Mouse (Mus musculus): ENCODE measurements around the gene Rab11b. TPM values are rescaled to one million over a fixed set of nuclear protein-coding genes. Genes with fewer than 3 reads are reported as not detected.
"Not testable (repeated sequence)": the region's sequence is repeated elsewhere in the genome, so short reads cannot be mapped to it uniquely, and the experiment has no call there.

The Rab11b gene
- polyA plus RNA-seq, 1 experiment from 2014 or later = 325 TPM

- H3K36me3 ChIP-seq; H3K27ac ChIP-seq; H3K9me3 ChIP-seq; H3K9ac ChIP-seq; H3K4me3 ChIP-seq; ATAC-seq (ENCODE audit: low FRiP score, low read depth); H3K4me2 ChIP-seq (replicated peaks); H3K27me3 ChIP-seq; H3K4me1 ChIP-seq: not testable (repeated sequence)
- 74% methylated on average over 9 of the region's 9 CpGs for whole genome bisulfite sequencing
These were observed 27.7 kb downstream of the Rab11b start for GRCm38 (mm10) chr17:33732556-33733083.

GRCm38 (mm10) chr17:33729215-33729614 is 31.1 kb downstream of the Rab11b start:
- Histone ChIP-seq H3K27me3 (no peaks in the 10 kb centered on the region), H3K9ac (no peak overlapping the region), H3K4me1 (no peaks in the 10 kb centered on the region), H3K36me3 (no peaks in the 10 kb centered on the region), H3K9me3 (no peaks in the 10 kb centered on the region), H3K4me3 (no peak overlapping the region), H3K4me2 (replicated peaks) (no peak overlapping the region), H3K27ac (no peak overlapping the region)
- no peak for ATAC-seq (ENCODE audit: low FRiP score, low read depth)
- 57% methylated on average over 2 of the region's 2 CpGs for WGBS

DNA sequence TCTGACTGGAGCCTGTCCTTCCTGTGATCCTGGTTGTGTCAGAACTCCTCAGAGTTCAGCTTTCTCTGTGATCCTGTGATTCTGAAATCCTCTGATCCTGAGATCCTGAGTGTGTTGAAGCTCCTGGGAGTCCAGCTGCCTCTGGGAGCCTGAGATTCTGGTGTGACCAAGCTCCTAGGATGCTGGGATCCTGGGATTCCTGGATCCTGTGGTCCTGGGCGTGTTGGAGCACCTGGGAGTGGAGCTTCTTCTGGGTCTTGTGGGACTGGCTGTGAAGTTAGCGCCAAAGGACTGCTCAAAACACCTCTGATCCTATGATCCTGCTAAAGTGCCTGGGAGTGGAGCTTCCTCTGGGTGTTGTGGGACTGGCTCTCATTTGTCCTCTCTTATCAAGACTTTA is 31.9 kb downstream of the Rab11b start:
- 76% methylated on average over 2 of the region's 2 CpGs for WGBS
- ATAC-seq (ENCODE audit: low FRiP score, low read depth) = no peak
- no peak overlapping the region for H3K27ac ChIP-seq
- no peaks in the 10 kb centered on the region for H3K36me3 ChIP-seq
- H3K9ac ChIP-seq = no peak overlapping the region
- no peaks in the 10 kb centered on the region for H3K27me3 ChIP-seq
- no peaks in the 10 kb centered on the region for H3K4me1 ChIP-seq
- no peaks in the 10 kb centered on the region for H3K9me3 ChIP-seq
- no peak overlapping the region for H3K4me2 ChIP-seq (replicated peaks)
- H3K4me3 ChIP-seq = no peak overlapping the region

DNA sequence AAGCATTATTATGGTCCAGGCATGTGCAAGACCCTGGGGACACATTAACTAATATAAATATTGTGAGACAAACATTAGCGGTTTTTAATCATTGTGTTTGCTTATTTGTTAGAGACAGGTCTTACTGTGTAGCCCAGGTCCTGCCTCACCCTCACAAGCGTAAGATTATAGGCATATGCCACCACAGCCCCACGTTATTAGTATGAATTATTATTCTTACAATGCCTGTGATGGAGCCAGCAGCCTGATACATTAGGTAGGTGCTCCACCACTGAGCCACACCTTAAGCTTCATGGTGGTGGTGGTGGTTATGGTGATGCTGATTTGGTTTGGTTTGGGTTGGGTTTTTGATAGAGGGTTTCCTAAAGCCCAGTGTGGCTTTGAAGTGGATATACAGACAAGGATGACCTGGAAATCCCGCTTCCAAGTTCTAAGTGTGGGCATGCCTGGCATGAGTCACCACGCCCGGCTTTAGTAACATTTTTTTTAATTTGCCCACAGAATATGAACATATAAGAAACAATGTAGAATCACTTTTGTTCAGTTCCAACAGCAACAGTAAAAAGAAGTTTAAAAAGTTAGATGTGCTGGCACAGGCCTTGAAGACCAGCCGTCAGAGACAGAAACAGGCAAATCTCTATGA is 40.5 kb downstream of the Rab11b start:
- no peak overlapping the region for H3K4me3 ChIP-seq
- no peak overlapping the region for H3K4me2 ChIP-seq (replicated peaks)
- H3K9ac ChIP-seq = no peak overlapping the region
- H3K27me3 ChIP-seq = no peaks in the 10 kb centered on the region
- no peaks in the 10 kb centered on the region for H3K9me3 ChIP-seq
- H3K36me3 ChIP-seq = no peaks in the 10 kb centered on the region
- 93% methylated on average over 7 of the region's 7 CpGs for WGBS
- H3K27ac ChIP-seq = no peak overlapping the region
- 0 out of 2 replicates have a peak, but pooled peaks cover 4% of the 10 kb centered on the region for H3K4me1 ChIP-seq
- ATAC-seq (ENCODE audit: low FRiP score, low read depth) = no peak

DNA sequence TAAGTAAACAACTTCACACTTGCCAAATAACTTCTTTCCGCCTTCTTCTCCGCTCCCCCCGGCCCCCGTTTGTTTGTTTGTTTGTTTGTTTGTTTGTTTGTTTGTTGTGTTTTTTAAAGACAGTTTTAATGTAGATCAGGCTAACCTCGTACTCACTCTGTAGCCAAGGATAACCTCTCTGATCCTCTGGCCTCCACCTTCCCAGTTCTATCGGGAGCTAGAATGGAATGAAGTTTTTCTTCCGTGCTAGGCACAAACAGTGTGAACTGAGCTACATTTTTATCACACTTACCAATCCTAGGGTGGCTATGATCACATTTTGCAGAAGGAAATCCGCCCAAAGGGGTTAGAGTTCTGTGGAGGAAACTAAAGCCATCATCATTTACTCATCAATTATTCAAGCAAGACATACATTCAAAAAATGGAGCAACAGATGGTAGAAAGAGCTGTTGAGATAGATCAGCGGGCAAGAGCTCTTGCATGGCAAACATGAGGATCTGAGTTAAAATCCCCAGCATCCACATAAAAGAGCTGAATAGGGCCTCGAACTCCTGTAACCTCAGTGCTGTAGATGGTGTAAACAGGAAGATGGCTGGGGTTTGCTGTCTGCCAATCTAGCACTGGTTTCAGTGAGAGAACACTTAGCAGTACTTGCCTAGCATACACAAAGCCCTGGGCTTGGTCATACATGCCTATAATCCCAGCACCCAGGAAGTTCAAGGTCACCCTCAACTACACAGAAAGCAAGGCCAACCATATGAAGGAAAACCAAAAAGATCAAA is 41.2 kb downstream of the Rab11b start:
- ATAC-seq (ENCODE audit: low FRiP score, low read depth) = no peak
- Histone ChIP-seq H3K4me1 (0 out of 2 replicates have a peak, but pooled peaks cover 4% of the 10 kb centered on the region), H3K4me2 (replicated peaks) (peak overlapping the region; percentile 84), H3K27me3 (no peaks in the 10 kb centered on the region), H3K9ac (no peak overlapping the region), H3K4me3 (peak overlapping the region; percentile 84), H3K36me3 (no peaks in the 10 kb centered on the region), H3K27ac (no peak overlapping the region), H3K9me3 (no peaks in the 10 kb centered on the region)
- WGBS = 45% methylated on average over 10 of the region's 10 CpGs

DNA sequence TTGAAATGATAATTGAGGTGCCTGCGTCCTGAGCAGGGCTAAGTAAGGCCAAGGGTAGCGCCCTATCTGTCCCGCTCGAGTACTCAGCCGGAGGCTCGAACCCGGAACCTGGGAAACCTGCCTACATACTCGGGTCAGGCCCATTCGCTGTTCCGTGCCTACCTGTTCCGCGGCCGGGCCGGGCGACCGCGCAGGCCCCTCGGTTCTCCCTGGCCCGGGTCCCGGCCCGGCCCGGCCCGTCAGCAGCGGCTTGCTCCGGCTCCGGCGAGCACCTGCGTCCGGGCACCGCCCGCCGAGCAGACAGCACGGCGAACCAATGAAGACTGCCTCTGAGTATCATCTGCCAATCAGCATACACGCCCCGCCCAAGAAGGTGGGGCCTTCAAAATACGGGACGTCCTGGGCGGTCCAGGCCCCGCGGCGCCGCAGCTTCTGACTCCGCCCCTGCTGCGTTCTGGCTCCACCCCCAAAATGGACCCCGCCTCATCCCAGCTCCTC is 41.9 kb downstream of the Rab11b start, which contains the start of gene March2:
March2 (minus strand) TSS at position 287 of the 498 bp plus-strand sequence.
- WGBS = under 1% methylated on average over 46 of the region's 46 CpGs
- peak; percentile 100 for ATAC-seq (ENCODE audit: low FRiP score, low read depth)

DNA sequence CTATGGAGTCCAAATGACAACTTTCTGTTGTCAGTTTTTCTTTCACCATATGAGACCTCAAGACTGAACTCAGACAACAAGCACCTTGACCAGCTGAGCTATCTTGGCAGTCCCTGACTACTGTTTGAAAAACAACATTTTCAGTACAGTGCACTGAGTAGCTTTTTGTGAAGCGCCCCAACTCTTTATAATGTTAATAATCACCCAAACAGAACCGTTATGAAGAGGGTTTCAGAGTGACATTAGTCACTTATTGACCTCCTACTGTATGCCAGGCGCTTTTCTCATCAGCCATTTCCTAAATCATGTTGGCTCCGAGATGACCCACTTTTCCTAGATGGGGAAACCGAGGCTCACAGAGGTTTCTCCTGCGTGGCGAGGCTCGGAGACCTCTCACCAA is 42.3 kb downstream of the Rab11b start:
- WGBS = 11% methylated on average over 8 of the region's 8 CpGs
- Histone ChIP-seq H3K4me2 (replicated peaks) (peak overlapping the region; percentile 84), H3K4me1 (0 out of 2 replicates have a peak, but pooled peaks cover 4% of the 10 kb centered on the region), H3K4me3 (peak overlapping the region; percentile 84), H3K27me3 (no peaks in the 10 kb centered on the region), H3K9me3 (no peaks in the 10 kb centered on the region), H3K27ac (no peak overlapping the region), H3K9ac (peak overlapping the region; percentile 79), H3K36me3 (no peaks in the 10 kb centered on the region)
- ATAC-seq (ENCODE audit: low FRiP score, low read depth) = no peak

More for the DNA sequence above, 41.9 kb downstream of the Rab11b start, which contains the start of gene March2:
- no peaks in the 10 kb centered on the region for H3K36me3 ChIP-seq
- 0 out of 2 replicates have a peak, but pooled peaks cover 4% of the 10 kb centered on the region for H3K4me1 ChIP-seq
- H3K9ac ChIP-seq = peak within 1 kb of the TSS; percentile 79
- H3K4me2 ChIP-seq (replicated peaks) = peak within 1 kb of the TSS; percentile 84
- no peak within 1 kb of the TSS for H3K27ac ChIP-seq
- H3K9me3 ChIP-seq = no peaks in the 10 kb centered on the region
- H3K27me3 ChIP-seq = no peaks in the 10 kb centered on the region
- peak within 1 kb of the TSS; percentile 84 for H3K4me3 ChIP-seq

DNA sequence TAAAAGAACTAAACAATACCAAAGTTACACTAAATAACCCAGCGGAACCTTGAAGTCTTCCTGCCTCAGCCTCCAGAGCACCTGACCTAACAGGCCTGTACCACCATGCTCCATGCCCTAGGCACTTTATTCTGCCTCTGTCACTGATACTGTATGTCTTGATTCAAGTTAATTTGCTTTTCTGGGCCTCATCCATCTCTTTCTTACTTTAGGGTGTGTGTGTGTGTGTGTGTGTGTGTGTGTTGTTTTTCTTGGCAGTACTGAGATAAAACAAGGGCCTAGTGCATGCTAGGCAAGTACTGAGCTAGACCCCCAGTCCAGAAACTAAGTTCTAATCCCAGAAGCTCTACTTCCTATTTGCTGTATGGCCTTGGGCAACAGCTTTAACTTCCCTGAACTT is 43.1 kb downstream of the Rab11b start:
- Histone ChIP-seq H3K36me3 (no peaks in the 10 kb centered on the region), H3K9ac (no peak overlapping the region), H3K4me1 (0 out of 2 replicates have a peak, but pooled peaks cover 4% of the 10 kb centered on the region), H3K4me2 (replicated peaks) (0 out of 2 replicates have a peak overlapping the region, but pooled peaks have one; percentile 1), H3K27ac (no peak overlapping the region), H3K27me3 (no peaks in the 10 kb centered on the region), H3K4me3 (no peak overlapping the region), H3K9me3 (no peaks in the 10 kb centered on the region)
- WGBS = 96% methylated on average over 1 of the region's 1 CpGs
- no peak for ATAC-seq (ENCODE audit: low FRiP score, low read depth)

DNA sequence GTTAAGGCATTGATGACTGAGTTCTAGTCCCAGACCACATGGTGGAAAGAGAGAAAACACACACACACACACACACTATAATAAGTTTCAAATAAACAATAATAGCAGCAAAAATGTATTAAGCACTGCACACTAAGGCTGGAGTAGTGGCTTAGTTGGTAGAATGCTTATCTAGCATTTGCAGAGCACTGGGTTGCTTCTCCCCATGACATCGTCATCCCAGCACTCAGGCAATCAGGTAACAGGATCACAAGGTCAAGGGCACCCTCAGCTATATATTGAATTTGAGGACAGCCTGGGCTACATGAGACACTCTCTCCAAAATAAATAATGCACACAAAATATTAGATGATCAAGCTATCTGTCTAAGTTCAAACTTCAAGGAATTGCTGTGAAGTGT is 45.6 kb downstream of the Rab11b start:
- 97% methylated on average over 1 of the region's 1 CpGs for WGBS
- H3K36me3 ChIP-seq = peaks cover 1% of the 10 kb centered on the region
- no peak overlapping the region for H3K9ac ChIP-seq
- H3K4me3 ChIP-seq = no peak overlapping the region
- H3K4me1 ChIP-seq = 0 out of 2 replicates have a peak, but pooled peaks cover 4% of the 10 kb centered on the region
- H3K4me2 ChIP-seq (replicated peaks) = no peak overlapping the region
- no peaks in the 10 kb centered on the region for H3K9me3 ChIP-seq
- no peak overlapping the region for H3K27ac ChIP-seq
- no peak for ATAC-seq (ENCODE audit: low FRiP score, low read depth)
- H3K27me3 ChIP-seq = no peaks in the 10 kb centered on the region

GRCm38 (mm10) chr17:33713271-33713670 is 47.1 kb downstream of the Rab11b start:
- H3K4me2 ChIP-seq (replicated peaks) = no peak overlapping the region
- H3K36me3 ChIP-seq = peaks cover 14% of the 10 kb centered on the region
- H3K27ac ChIP-seq = no peak overlapping the region
- H3K9ac ChIP-seq = no peak overlapping the region
- 79% methylated on average over 5 of the region's 5 CpGs for WGBS
- H3K27me3 ChIP-seq = no peaks in the 10 kb centered on the region
- H3K9me3 ChIP-seq = no peaks in the 10 kb centered on the region
- no peak overlapping the region for H3K4me3 ChIP-seq
- no peak for ATAC-seq (ENCODE audit: low FRiP score, low read depth)
- 0 out of 2 replicates have a peak, but pooled peaks cover 4% of the 10 kb centered on the region for H3K4me1 ChIP-seq

DNA sequence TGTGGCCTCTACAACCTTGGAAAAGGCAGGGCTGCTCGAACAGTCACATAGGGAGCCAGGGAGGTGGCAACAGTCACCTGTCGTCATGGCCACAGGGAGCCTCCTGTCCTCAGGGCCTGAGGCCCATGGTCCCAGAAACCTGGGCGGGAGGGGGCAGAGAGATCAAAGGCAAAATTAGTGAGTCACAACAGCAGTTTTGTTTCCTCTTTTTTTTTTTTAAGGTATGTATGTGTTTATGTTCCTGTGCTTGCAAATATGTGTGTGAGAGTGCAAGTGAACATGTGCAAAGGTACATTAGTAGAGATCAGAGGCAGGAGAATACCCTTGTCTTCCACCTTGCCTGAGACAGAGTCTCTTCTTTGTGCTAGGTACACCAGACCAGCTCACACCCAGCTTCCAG is 50.5 kb downstream of the Rab11b start:
- H3K36me3 ChIP-seq = peaks cover 34% of the 10 kb centered on the region
- H3K4me3 ChIP-seq = no peak overlapping the region
- no peak overlapping the region for H3K4me2 ChIP-seq (replicated peaks)
- no peaks in the 10 kb centered on the region for H3K9me3 ChIP-seq
- H3K27me3 ChIP-seq = no peaks in the 10 kb centered on the region
- no peak for ATAC-seq (ENCODE audit: low FRiP score, low read depth)
- WGBS = 59% methylated on average over 3 of the region's 3 CpGs
- no peak overlapping the region for H3K9ac ChIP-seq
- H3K27ac ChIP-seq = no peak overlapping the region
- no peaks in the 10 kb centered on the region for H3K4me1 ChIP-seq

DNA sequence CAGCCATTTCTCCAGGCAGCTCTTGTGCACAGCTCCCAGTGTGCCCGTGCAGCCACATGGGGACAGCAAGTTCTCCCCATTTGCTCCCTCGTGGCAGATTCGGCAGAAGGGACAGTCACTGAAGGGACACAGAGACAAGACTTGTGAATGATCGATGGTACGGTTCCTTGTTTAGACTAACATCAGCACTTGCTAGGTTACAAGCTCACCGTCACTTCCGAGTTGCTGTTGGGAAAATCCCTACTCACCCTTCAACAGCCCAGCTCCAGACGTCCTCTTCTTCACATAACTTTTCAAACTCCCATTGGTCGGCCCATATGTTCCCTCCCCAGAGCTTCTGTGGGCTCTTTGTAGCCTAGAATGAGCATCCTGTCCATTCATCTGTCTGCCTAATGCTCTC is 57.2 kb downstream of the Rab11b start:
- H3K4me2 ChIP-seq (replicated peaks) = no peak overlapping the region
- WGBS = 86% methylated on average over 9 of the region's 9 CpGs
- H3K9ac ChIP-seq = no peak overlapping the region
- no peaks in the 10 kb centered on the region for H3K4me1 ChIP-seq
- H3K27me3 ChIP-seq = no peaks in the 10 kb centered on the region
- H3K27ac ChIP-seq = no peak overlapping the region
- no peak for ATAC-seq (ENCODE audit: low FRiP score, low read depth)
- peaks cover 48% of the 10 kb centered on the region for H3K36me3 ChIP-seq
- H3K9me3 ChIP-seq = no peaks in the 10 kb centered on the region
- no peak overlapping the region for H3K4me3 ChIP-seq

Data from limb, embryonic 13.5 days (tissue).